Mouse (Mus musculus) brain, embryonic 14.5 days (tissue): ENCODE measurements at regions not wholly inside any gene's neighbourhood (a gene's known extent, or its start where the extent isn't known, plus 50 kb on each side); places are given as distances from the start of the nearest gene placed in this dataset.

Source experiments
- CTCF ChIP-seq: fragments of 200-500 bp; IDR thresholded peaks from 2 replicates; pipeline ENCODE4 v1.5.1; 2012; ENCODE audit warnings: inconsistent platforms, mild to moderate bottlenecking, moderate library complexity, borderline replicate concordance; ENCODE audit not compliant: insufficient read depth, insufficient read length; ENCODE audit errors: extremely low read depth
- POLR2A ChIP-seq: fragments of 200-500 bp; IDR thresholded peaks from 2 replicates; pipeline ENCODE4 v1.6.1; 2012; ENCODE audit warnings: mild to moderate bottlenecking, inconsistent platforms, borderline replicate concordance; ENCODE audit not compliant: poor library complexity, insufficient read depth, insufficient read length, severe bottlenecking; ENCODE audit errors: extremely low read depth

DNA sequence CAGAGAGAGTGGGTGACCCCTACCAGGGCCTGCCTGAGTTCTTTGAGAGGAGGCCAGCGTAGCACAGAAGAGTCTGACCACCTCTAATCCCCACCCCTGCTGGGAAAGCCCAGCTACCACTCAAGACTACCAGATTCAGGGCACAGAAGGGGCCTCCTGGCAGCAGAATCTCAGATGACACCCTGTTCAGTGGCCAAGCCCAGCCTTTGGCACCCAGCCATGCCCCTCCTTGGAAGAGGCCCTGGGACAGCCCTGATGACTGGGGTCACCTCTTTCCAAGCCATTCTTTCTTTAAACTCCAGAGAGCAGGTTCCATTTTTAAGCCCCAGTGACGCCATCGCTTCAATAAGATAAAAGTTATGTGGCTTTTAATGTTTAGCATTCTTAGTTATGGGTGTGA lies 359.8 kb downstream of the Matn1 start:
- TF ChIP-seq POLR2A, result no peak
- TF ChIP-seq CTCF, result no peak
